Mouse (Mus musculus) natural killer cell, adult 2 months (primary cell): ENCODE measurements around the gene Nlgn1.

Experiments used
- DNase-seq, 2 experiments: peaks; one replicate each; pipeline ENCODE4 v3.0.0; 2022; ENCODE audit warnings: low spot score in 2 of 2

Nlgn1 gene

GRCm38 (mm10) chr3:26201410-26201809, 130.8 kb downstream of the Nlgn1 start:
- no peak for DNase-seq

- DNase-seq = no peak
Measured at GRCm38 (mm10) chr3:26194970-26195369, 137.3 kb downstream of the Nlgn1 start.

- no peak for DNase-seq
Measured at GRCm38 (mm10) chr3:26181013-26181412, 151.2 kb downstream of the Nlgn1 start.

- DNase-seq = no peak
Measured at GRCm38 (mm10) chr3:26175371-26175770, 156.9 kb downstream of the Nlgn1 start.

- DNase-seq = no peak
Measured at GRCm38 (mm10) chr3:26174257-26174656, 158.0 kb downstream of the Nlgn1 start.

- DNase-seq = no peak
Measured at GRCm38 (mm10) chr3:26173613-26174012, 158.6 kb downstream of the Nlgn1 start.

- no peak for DNase-seq
Measured at GRCm38 (mm10) chr3:26166711-26167110, 165.5 kb downstream of the Nlgn1 start.

GRCm38 (mm10) chr3:26153782-26154181, 178.5 kb downstream of the Nlgn1 start:
- DNase-seq = no peak

GRCm38 (mm10) chr3:26153036-26153741, 179.1 kb downstream of the Nlgn1 start:
- no peak for DNase-seq

GRCm38 (mm10) chr3:26152510-26153035, 179.7 kb downstream of the Nlgn1 start:
- no peak for DNase-seq

- DNase-seq = no peak
Measured at GRCm38 (mm10) chr3:26151351-26152020, 180.8 kb downstream of the Nlgn1 start.

GRCm38 (mm10) chr3:26146174-26146573, 186.1 kb downstream of the Nlgn1 start:
- DNase-seq = no peak

GRCm38 (mm10) chr3:26145441-26145840, 186.8 kb downstream of the Nlgn1 start:
- DNase-seq = no peak

GRCm38 (mm10) chr3:26141590-26141989, 190.7 kb downstream of the Nlgn1 start:
- no peak for DNase-seq

GRCm38 (mm10) chr3:26134839-26135651, 197.2 kb downstream of the Nlgn1 start:
- DNase-seq = no peak

GRCm38 (mm10) chr3:26130919-26131318, 201.3 kb downstream of the Nlgn1 start:
- DNase-seq = no peak

GRCm38 (mm10) chr3:26129455-26129854, 202.8 kb downstream of the Nlgn1 start:
- no peak for DNase-seq

- no peak for DNase-seq
Measured at GRCm38 (mm10) chr3:26117071-26117470, 215.2 kb downstream of the Nlgn1 start.

- DNase-seq = no peak
Measured at GRCm38 (mm10) chr3:26106361-26106760, 225.9 kb downstream of the Nlgn1 start.

GRCm38 (mm10) chr3:26105528-26105927, 226.7 kb downstream of the Nlgn1 start:
- no peak for DNase-seq

GRCm38 (mm10) chr3:26102271-26102670, 230.0 kb downstream of the Nlgn1 start:
- DNase-seq = no peak

GRCm38 (mm10) chr3:26095551-26095950, 236.7 kb downstream of the Nlgn1 start:
- DNase-seq = no peak
